Comparison of ENCODE assay signal across 8 mouse cellular contexts in the genomic region with DNA sequence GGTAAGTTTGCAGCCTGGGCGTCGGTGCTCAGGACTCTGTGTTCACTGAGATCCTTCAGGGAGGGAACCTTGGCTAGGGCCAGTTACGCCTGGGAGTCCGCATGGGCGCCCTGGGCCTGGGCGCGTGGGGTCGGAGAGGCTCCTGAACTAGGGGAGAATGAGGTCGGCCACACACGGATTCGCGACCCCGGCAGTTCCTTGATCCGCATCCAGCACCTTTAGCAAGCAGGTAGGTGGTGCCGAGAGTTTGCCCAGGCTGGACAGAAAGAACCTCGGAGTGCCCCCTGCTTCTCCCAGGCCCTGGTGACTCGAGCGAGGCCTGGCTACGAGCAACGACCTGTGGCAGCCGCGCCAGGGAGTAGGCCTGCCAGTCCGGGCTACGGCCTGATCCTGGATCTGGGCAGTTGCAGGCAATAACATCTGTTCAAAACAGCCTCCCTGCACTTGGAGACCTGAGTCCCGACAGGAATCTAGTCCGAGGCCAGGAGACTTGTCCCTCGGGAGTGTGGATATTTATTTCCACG. TPM values are rescaled to one million over a fixed set of nuclear protein-coding genes. Genes with fewer than 3 reads are reported as not detected.
A peak's percentile ranks its signal among the peaks of the same experiment; 100 is the strongest.
DNase-seq lines count a peak whose midpoint lies in the region; ATAC-seq and TF ChIP-seq lines count a peak whose summit lies in the region.

No protein-coding gene starts in this region.

- 13% methylated on average over 28 of the region's 28 CpGs for WGBS in embryonic facial prominence, embryonic 10.5 days
- 13% methylated on average over 28 of the region's 28 CpGs for WGBS in hindbrain, embryonic 13.5 days
- WGBS in macrophage (ENCODE audit: missing documents) = 10% methylated on average over 16 of the region's 28 CpGs

- H3K27ac ChIP-seq in left cerebral cortex, adult 2 months = 0 out of 2 replicates have a peak overlapping the region, but pooled peaks have one; percentile 5
- H3K27ac ChIP-seq in embryonic facial prominence, embryonic 10.5 days (replicated peaks) = peak overlapping the region; percentile 85
- no peak overlapping the region for H3K27ac ChIP-seq in hindbrain, embryonic 13.5 days
- peak overlapping the region; percentile 72 for H3K27ac ChIP-seq in macrophage

- intact Hi-C loops in left cerebral cortex, adult 2 months (cut with DNase I) = no loop called here
- intact Hi-C loops in left cerebral cortex, postnatal 14 days (cut with DNase I) = no loop called here

- peak overlapping the region; percentile 74 for H3K9ac ChIP-seq in hindbrain, embryonic 13.5 days

- DNase-seq in left cerebral cortex, adult 2 months (ENCODE audit: extremely low spot score in 1 of 2, low spot score in 2 of 2) = no peak
- DNase-seq in left cerebral cortex, adult 11 months (ENCODE audit: low spot score) = no peak
- DNase-seq in embryonic facial prominence, embryonic 10.5 days (ENCODE audit: low spot score) = no peak
- DNase-seq in urinary bladder, postnatal 25 days (ENCODE audit: low spot score) = no peak
- DNase-seq in urinary bladder, adult 2 months (ENCODE audit: low spot score) = no peak
- DNase-seq in left cerebral cortex, postnatal 14 days (ENCODE audit: low spot score in 2 of 2) = no peak

- H3K9me3 ChIP-seq in embryonic facial prominence, embryonic 10.5 days = no peaks in the 10 kb centered on the region
- no peaks in the 10 kb centered on the region for H3K9me3 ChIP-seq in hindbrain, embryonic 13.5 days

- no peaks in the 10 kb centered on the region for H3K27me3 ChIP-seq in embryonic facial prominence, embryonic 10.5 days (replicated peaks; ENCODE audit: low read depth, poor library complexity, severe bottlenecking)
- no peaks in the 10 kb centered on the region for H3K27me3 ChIP-seq in hindbrain, embryonic 13.5 days

- H3K4me3 ChIP-seq in left cerebral cortex, adult 2 months = peak overlapping the region; percentile 54
- peak overlapping the region; percentile 73 for H3K4me3 ChIP-seq in embryonic facial prominence, embryonic 10.5 days
- H3K4me3 ChIP-seq in hindbrain, embryonic 13.5 days = peak overlapping the region; percentile 48
- H3K4me3 ChIP-seq in macrophage (ENCODE audit: inconsistent target) = peak overlapping the region; percentile 66

- peak; percentile 59 for ATAC-seq in hindbrain, embryonic 13.5 days (ENCODE audit: low FRiP score)

- H3K4me2 ChIP-seq in hindbrain, embryonic 13.5 days = peak overlapping the region; percentile 75

- H3K4me1 ChIP-seq in embryonic facial prominence, embryonic 10.5 days = peaks cover 34% of the 10 kb centered on the region
- peaks cover 20% of the 10 kb centered on the region for H3K4me1 ChIP-seq in hindbrain, embryonic 13.5 days (replicated peaks)

- TF ChIP-seq CTCF in left cerebral cortex, adult 2 months (IDR thresholded peaks at IDR 0.05) = no peak

- H3K79me2 ChIP-seq in macrophage (ENCODE audit: inconsistent target) = peaks cover 31% of the 10 kb centered on the region

- peaks cover 16% of the 10 kb centered on the region for H3K36me3 ChIP-seq in embryonic facial prominence, embryonic 10.5 days (replicated peaks)
- H3K36me3 ChIP-seq in hindbrain, embryonic 13.5 days = no peaks in the 10 kb centered on the region
- H3K36me3 ChIP-seq in macrophage (ENCODE audit: inconsistent target) = no peaks in the 10 kb centered on the region; the same call in 1 of the 2 replicates

RNA-seq across cellular contexts. Expression of a gene that starts 0.3 kb away (rescaled TPM):
- total RNA-seq in left cerebral cortex, adult 2 months (2021) = 1 to 10 TPM; 6.7 to 6.9 TPM
- 19.4 and 20.4 TPM in 2 replicates for polyA plus RNA-seq in embryonic facial prominence, embryonic 10.5 days (2016; fragmentation: Nextera tagmentation; extraction: Ambion mirVana)
- 6.7 and 6.9 TPM in 2 replicates for polyA plus RNA-seq in hindbrain, embryonic 13.5 days (2015; fragmentation: Nextera tagmentation; extraction: Ambion mirVana)
- total RNA-seq in macrophage (2018; cell fraction: chromatin; rRNA removed) = 10 to 100 TPM in 20 of 26 experiments, 1 to 10 TPM in 6; 3.9 to 45.0 (median 19.4) TPM
- 10 to 100 TPM; 17.5 to 53.5 (median 40.5) TPM for total RNA-seq in macrophage (2018; cell fraction: cytosol; rRNA removed)
- total RNA-seq in macrophage (2018; cell fraction: nucleus; rRNA removed) = 10 to 100 TPM; 10.4 to 54.0 (median 23.4) TPM
- polyA plus RNA-seq in macrophage (2018) = 34.6 to 46.5 TPM (median 41.4 TPM) in 3 replicates
- 47.2 and 50.2 TPM in 2 replicates for polyA plus RNA-seq in urinary bladder, adult 2 months (2012; rRNA removed)
- total RNA-seq in left cerebral cortex, postnatal 14 days (2021) = 1 to 10 TPM; 6.3 TPM

RNA-seq across cellular contexts. Expression of a gene that starts 27.3 kb away (rescaled TPM):
- 10 to 100 TPM; 21.7 to 28.7 TPM for total RNA-seq in left cerebral cortex, adult 2 months (2021)
- 23.3 and 25.3 TPM in 2 replicates for polyA plus RNA-seq in embryonic facial prominence, embryonic 10.5 days (2016; fragmentation: Nextera tagmentation; extraction: Ambion mirVana)
- polyA plus RNA-seq in hindbrain, embryonic 13.5 days (2015; fragmentation: Nextera tagmentation; extraction: Ambion mirVana) = 31.0 and 35.8 TPM in 2 replicates
- 10 to 100 TPM in 12 of 26 experiments, 1 to 10 TPM in 14; 2.1 to 38.8 (median 9.8) TPM for total RNA-seq in macrophage (2018; cell fraction: chromatin; rRNA removed)
- total RNA-seq in macrophage (2018; cell fraction: cytosol; rRNA removed) = 10 to 100 TPM in 25 of 26 experiments, 1 to 10 TPM in 1; 8.8 to 37.6 (median 26.1) TPM
- total RNA-seq in macrophage (2018; cell fraction: nucleus; rRNA removed) = 10 to 100 TPM in 22 of 26 experiments, 1 to 10 TPM in 4; 1.9 to 32.5 (median 19.4) TPM
- 16.5 to 31.5 TPM (median 17.0 TPM) in 3 replicates for polyA plus RNA-seq in macrophage (2018)
- 40.0 and 44.7 TPM in 2 replicates for polyA plus RNA-seq in urinary bladder, adult 2 months (2012; rRNA removed)
- total RNA-seq in left cerebral cortex, postnatal 14 days (2021) = 10 to 100 TPM; 23.9 to 26.3 TPM

RNA-seq across cellular contexts. Expression of a gene that starts 28.1 kb away (rescaled TPM):
- 10 to 100 TPM; 62.8 to 74.0 TPM for total RNA-seq in left cerebral cortex, adult 2 months (2021)
- polyA plus RNA-seq in embryonic facial prominence, embryonic 10.5 days (2016; fragmentation: Nextera tagmentation; extraction: Ambion mirVana) = 44.2 and 44.6 TPM in 2 replicates
- 28.4 and 30.9 TPM in 2 replicates for polyA plus RNA-seq in hindbrain, embryonic 13.5 days (2015; fragmentation: Nextera tagmentation; extraction: Ambion mirVana)
- total RNA-seq in macrophage (2018; cell fraction: chromatin; rRNA removed) = 10 to 100 TPM; 14.4 to 55.5 (median 34.6) TPM
- total RNA-seq in macrophage (2018; cell fraction: cytosol; rRNA removed) = 10 to 100 TPM; 23.5 to 34.5 (median 28.9) TPM
- 10 to 100 TPM; 17.5 to 69.4 (median 29.9) TPM for total RNA-seq in macrophage (2018; cell fraction: nucleus; rRNA removed)
- 23.9 to 28.9 TPM (median 26.8 TPM) in 3 replicates for polyA plus RNA-seq in macrophage (2018)
- 27.0 and 33.0 TPM in 2 replicates for polyA plus RNA-seq in urinary bladder, adult 2 months (2012; rRNA removed)
- total RNA-seq in left cerebral cortex, postnatal 14 days (2021) = 10 to 100 TPM; 62.7 to 62.9 TPM

RNA-seq across cellular contexts. Expression of a gene that starts 47.1 kb away (rescaled TPM):
- total RNA-seq in left cerebral cortex, adult 2 months (2021) = 10 to 100 TPM; 10.9 to 11.0 TPM
- polyA plus RNA-seq in embryonic facial prominence, embryonic 10.5 days (2016; fragmentation: Nextera tagmentation; extraction: Ambion mirVana) = 3.2 TPM in 2 replicates
- 8.7 and 9.9 TPM in 2 replicates for polyA plus RNA-seq in hindbrain, embryonic 13.5 days (2015; fragmentation: Nextera tagmentation; extraction: Ambion mirVana)
- 10 to 100 TPM in 1 of 26 experiments, 1 to 10 TPM in 25; 1.3 to 10.1 (median 4.6) TPM for total RNA-seq in macrophage (2018; cell fraction: chromatin; rRNA removed)
- 1 to 10 TPM in 24 of 26 experiments, under 1 TPM in 2; 0.84 to 3.6 (median 1.5) TPM for total RNA-seq in macrophage (2018; cell fraction: cytosol; rRNA removed)
- total RNA-seq in macrophage (2018; cell fraction: nucleus; rRNA removed) = 10 to 100 TPM in 1 of 26 experiments, 1 to 10 TPM in 25; 1.6 to 10.7 (median 4.0) TPM
- 0.98 to 3.7 TPM (median 2.0 TPM) in 3 replicates for polyA plus RNA-seq in macrophage (2018)
- polyA plus RNA-seq in urinary bladder, adult 2 months (2012; rRNA removed) = 10.3 and 12.4 TPM in 2 replicates
- total RNA-seq in left cerebral cortex, postnatal 14 days (2021) = 10 to 100 TPM; 13.4 to 14.0 TPM

RNA-seq across cellular contexts. Expression of a gene that starts 47.4 kb away (rescaled TPM):
- 10 to 100 TPM; 19.8 to 22.2 TPM for total RNA-seq in left cerebral cortex, adult 2 months (2021)
- polyA plus RNA-seq in embryonic facial prominence, embryonic 10.5 days (2016; fragmentation: Nextera tagmentation; extraction: Ambion mirVana) = 50.0 and 52.6 TPM in 2 replicates
- polyA plus RNA-seq in hindbrain, embryonic 13.5 days (2015; fragmentation: Nextera tagmentation; extraction: Ambion mirVana) = 34.1 and 41.8 TPM in 2 replicates
- total RNA-seq in macrophage (2018; cell fraction: chromatin; rRNA removed) = 10 to 100 TPM in 13 of 26 experiments, 1 to 10 TPM in 13; 1.6 to 73.3 (median 11.7) TPM
- total RNA-seq in macrophage (2018; cell fraction: cytosol; rRNA removed) = 10 to 100 TPM in 10 of 26 experiments, 1 to 10 TPM in 16; 3.5 to 20.4 (median 7.8) TPM
- total RNA-seq in macrophage (2018; cell fraction: nucleus; rRNA removed) = 10 to 100 TPM in 11 of 26 experiments, 1 to 10 TPM in 15; 2.7 to 35.5 (median 7.2) TPM
- 8.9 to 17.1 TPM (median 9.4 TPM) in 3 replicates for polyA plus RNA-seq in macrophage (2018)
- 38.9 and 39.3 TPM in 2 replicates for polyA plus RNA-seq in urinary bladder, adult 2 months (2012; rRNA removed)
- 10 to 100 TPM; 11.9 to 15.4 TPM for total RNA-seq in left cerebral cortex, postnatal 14 days (2021)
